Mouse (Mus musculus) limb, embryonic 15.5 days (tissue): ENCODE measurements around the gene Gyg. TPM values are rescaled to one million over a fixed set of nuclear protein-coding genes. Genes with fewer than 3 reads are reported as not detected.
"Not testable (repeated sequence)": the region's sequence is repeated elsewhere in the genome, so short reads cannot be mapped to it uniquely, and the experiment has no call there.

Experiments used
- ATAC-seq: fragments of 200-750 bp; cut with Nextera tagmentation; 2 replicates; pipeline ENCODE4 v1.8.0; 2017; ENCODE audit warnings: low read depth, moderate TSS enrichment; ENCODE audit not compliant: insufficient number of reproducible peaks, low FRiP score, low TSS enrichment
- H3K27ac ChIP-seq: fragments of 300-500 bp; sonication (generic); 2 replicates; pipeline ENCODE4 v1.5.1; 2015; ENCODE audit warnings: moderate library complexity, mild to moderate bottlenecking, inconsistent platforms
- H3K27me3 ChIP-seq: fragments of 300-500 bp; sonication (generic); 2 replicates; pipeline ENCODE4 v1.6.1; 2015; ENCODE audit warnings: inconsistent platforms
- H3K36me3 ChIP-seq: fragments of 300-500 bp; sonication (generic); 2 replicates; pipeline ENCODE4 v1.6.1; 2015; ENCODE audit warnings: inconsistent platforms
- H3K4me1 ChIP-seq: fragments of 300-500 bp; sonication (generic); 2 replicates; pipeline ENCODE4 v1.6.1; 2015; ENCODE audit warnings: inconsistent platforms
- H3K4me2 ChIP-seq: fragments of 300-500 bp; sonication (generic); 2 replicates; pipeline ENCODE4 v1.6.1; 2015; ENCODE audit warnings: mild to moderate bottlenecking, inconsistent platforms
- H3K4me3 ChIP-seq: fragments of 300-500 bp; sonication (generic); 2 replicates; pipeline ENCODE4 v1.5.1; 2015; ENCODE audit warnings: mild to moderate bottlenecking, inconsistent platforms
- H3K9ac ChIP-seq: fragments of 300-500 bp; sonication (generic); 2 replicates; pipeline ENCODE4 v1.6.1; 2015; ENCODE audit warnings: inconsistent platforms
- H3K9me3 ChIP-seq: fragments of 300-500 bp; sonication (generic); 2 replicates; pipeline ENCODE4 v1.6.1; 2016; ENCODE audit warnings: inconsistent platforms
- WGBS: fragments of 180-500 bp; shearing (Covaris S2); methylation state at CpG from one replicate; pipeline ENCODE4 v1.1.7; 2015; 5-methylcytosine and 5-hydroxymethylcytosine counted together
- polyA plus RNA-seq: library from polyadenylated mRNA; unstranded; fragments of >200 nt; fragmentation: Nextera tagmentation; extraction: Ambion mirVana; gene quantifications from 2 replicates; pipeline ENCODE4 v1.2.1, GENCODE M21; 2015

Gyg gene
- polyA plus RNA-seq, 1 experiment from 2014 or later, result 36.2 TPM

DNA sequence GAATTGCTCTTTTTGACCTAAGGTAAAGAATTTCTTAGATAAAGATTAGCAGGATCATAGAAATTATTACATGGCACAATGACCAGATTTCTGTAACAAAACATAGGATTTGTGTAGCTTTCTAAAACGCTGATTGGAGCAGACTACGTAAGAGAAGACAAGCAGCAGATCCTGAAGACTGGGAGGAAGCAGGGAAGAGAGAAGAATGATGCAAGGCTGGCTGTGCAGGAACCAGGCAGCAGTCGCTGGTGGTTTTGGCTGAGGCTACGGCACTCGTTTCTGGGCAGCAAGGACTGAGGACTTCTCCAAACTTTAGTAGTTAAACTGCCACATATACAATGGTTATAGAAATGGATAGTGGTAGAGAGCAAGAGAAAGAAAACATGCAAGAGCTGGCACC, 25.6 kb downstream of the Gyg start:
- no peaks in the 10 kb centered on the region for H3K27me3 ChIP-seq
- no peak for ATAC-seq
- WGBS, result 85% methylated on average over 5 of the region's 5 CpGs
- H3K36me3 ChIP-seq, result no peaks in the 10 kb centered on the region; the same call in 1 of the 2 replicates
- H3K9me3 ChIP-seq, result no peaks in the 10 kb centered on the region
- no peak overlapping the region for H3K9ac ChIP-seq
- no peaks in the 10 kb centered on the region for H3K4me1 ChIP-seq
- H3K4me2 ChIP-seq, result no peak overlapping the region
- no peak overlapping the region for H3K4me3 ChIP-seq
- H3K27ac ChIP-seq, result no peak overlapping the region

DNA sequence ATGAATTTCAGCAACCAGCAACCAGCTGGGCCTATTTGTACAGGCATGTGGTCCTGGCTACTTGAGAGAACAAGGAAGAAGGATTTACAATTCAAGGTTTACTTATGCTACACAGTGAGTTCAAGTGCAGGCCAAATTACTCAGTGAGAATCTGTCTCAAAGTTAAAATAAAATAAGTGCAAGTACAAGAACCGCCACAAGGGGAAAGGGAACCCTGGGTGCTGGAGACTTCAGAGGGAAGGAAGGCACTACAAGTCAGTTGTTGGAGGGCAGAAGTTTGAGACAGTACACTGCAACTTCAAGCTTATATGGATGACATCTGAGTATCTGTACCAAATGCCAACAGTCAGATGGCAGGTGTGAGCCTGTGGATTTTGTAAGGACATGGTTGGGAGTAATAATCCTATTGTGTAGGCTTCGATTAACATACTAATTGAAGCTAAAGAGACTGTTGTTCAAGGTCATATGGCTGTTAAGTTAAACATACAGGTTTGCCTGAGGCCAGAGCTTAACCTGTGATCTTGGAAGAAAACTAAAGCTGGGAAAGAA, 28.0 kb downstream of the Gyg start:
- Histone ChIP-seq H3K4me3 (no peak overlapping the region), H3K9ac (no peak overlapping the region), H3K9me3 (no peaks in the 10 kb centered on the region), H3K36me3 (peaks cover 7% of the 10 kb centered on the region; the same call in 1 of the 2 replicates), H3K4me2 (no peak overlapping the region), H3K27ac (no peak overlapping the region), H3K27me3 (no peaks in the 10 kb centered on the region), H3K4me1 (no peaks in the 10 kb centered on the region)
- ATAC-seq, result no peak
- 68% methylated on average over 2 of the region's 2 CpGs for WGBS

DNA sequence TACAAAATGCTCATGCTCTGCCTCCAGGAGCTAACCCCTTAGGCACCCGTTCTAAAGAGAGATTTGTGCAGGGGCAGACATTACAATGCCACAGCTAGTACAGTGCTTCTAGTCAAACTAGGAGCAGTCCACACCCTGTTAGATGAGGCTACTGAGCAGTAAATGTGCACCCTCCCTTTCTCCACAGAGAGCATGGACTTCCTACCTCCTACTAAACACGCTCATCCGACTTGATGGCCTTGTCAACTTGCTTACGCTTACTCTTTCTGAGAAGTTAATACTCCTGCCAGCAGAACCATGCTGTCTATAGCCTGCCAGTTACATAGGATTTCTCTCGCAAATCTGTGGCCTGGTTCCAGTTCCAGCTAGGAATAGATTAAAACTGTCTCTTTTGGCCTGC, 29.5 kb downstream of the Gyg start:
- Histone ChIP-seq H3K9me3 (no peaks in the 10 kb centered on the region), H3K27ac (no peak overlapping the region), H3K36me3 (peaks cover 8% of the 10 kb centered on the region; the same call in 1 of the 2 replicates), H3K4me3 (no peak overlapping the region), H3K9ac (no peak overlapping the region), H3K27me3 (no peaks in the 10 kb centered on the region), H3K4me2 (no peak overlapping the region), H3K4me1 (no peaks in the 10 kb centered on the region)
- 88% methylated on average over 5 of the region's 5 CpGs for WGBS
- ATAC-seq, result no peak

DNA sequence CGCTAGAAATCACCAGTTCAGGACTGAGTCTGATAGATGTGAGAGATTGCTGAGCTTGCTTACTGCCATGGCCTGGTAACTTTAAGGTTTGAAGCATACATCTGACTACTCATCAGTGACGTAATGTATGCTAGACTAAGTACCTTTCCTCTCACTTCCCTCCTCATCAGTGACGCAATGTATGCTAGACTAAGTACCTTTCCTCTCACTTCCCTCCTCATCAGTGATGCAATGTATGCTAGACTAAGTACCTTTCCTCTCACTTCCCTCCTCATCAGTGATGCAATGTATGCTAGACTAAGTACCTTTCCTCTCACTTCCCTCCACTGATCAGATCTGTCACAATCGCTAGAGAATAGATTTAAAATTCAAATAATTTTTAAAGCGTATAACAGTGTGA, 33.5 kb downstream of the Gyg start:
- H3K36me3 ChIP-seq, result peaks cover 21% of the 10 kb centered on the region
- not testable (repeated sequence) for ATAC-seq, H3K27ac ChIP-seq, H3K4me1 ChIP-seq, H3K4me2 ChIP-seq, H3K9ac ChIP-seq, H3K9me3 ChIP-seq, H3K4me3 ChIP-seq, H3K27me3 ChIP-seq
- WGBS, result 85% methylated on average over 5 of the region's 5 CpGs

DNA sequence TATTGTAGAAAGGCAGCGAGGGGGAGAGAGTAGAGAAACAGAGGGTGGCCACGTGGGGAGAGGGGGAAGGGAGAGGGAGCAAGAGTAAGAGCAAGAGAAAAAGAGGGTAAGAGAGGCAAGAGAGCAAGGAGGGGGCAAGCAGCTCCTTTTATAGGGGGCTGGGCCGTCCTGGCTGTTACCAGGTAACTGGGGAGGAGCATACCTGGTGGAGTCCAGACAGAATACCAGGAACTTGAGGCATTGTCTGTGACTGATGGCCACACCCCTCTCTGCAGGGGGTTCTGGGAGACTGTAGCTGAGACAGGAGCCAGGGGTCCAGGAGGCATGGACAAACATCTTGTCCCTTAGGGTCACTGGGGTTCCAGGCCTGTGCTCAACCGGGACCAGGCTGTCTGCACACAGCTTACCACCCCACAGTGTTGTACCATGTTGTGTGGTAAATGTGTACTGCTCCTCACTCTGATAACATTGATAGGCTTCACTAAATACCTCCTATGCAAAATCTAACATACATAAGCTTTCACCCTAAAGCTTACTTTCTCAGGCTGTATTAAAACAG, 35.4 kb downstream of the Gyg start:
- no peak overlapping the region for H3K4me3 ChIP-seq
- no peak overlapping the region for H3K27ac ChIP-seq
- no peaks in the 10 kb centered on the region for H3K9me3 ChIP-seq
- peaks cover 21% of the 10 kb centered on the region for H3K36me3 ChIP-seq
- no peak overlapping the region for H3K4me2 ChIP-seq
- no peaks in the 10 kb centered on the region for H3K27me3 ChIP-seq
- H3K9ac ChIP-seq, result no peak overlapping the region
- WGBS, result 48% methylated on average over 4 of the region's 4 CpGs
- ATAC-seq, result peak; percentile 52; the same call in 1 of the 2 replicates
- no peaks in the 10 kb centered on the region for H3K4me1 ChIP-seq

DNA sequence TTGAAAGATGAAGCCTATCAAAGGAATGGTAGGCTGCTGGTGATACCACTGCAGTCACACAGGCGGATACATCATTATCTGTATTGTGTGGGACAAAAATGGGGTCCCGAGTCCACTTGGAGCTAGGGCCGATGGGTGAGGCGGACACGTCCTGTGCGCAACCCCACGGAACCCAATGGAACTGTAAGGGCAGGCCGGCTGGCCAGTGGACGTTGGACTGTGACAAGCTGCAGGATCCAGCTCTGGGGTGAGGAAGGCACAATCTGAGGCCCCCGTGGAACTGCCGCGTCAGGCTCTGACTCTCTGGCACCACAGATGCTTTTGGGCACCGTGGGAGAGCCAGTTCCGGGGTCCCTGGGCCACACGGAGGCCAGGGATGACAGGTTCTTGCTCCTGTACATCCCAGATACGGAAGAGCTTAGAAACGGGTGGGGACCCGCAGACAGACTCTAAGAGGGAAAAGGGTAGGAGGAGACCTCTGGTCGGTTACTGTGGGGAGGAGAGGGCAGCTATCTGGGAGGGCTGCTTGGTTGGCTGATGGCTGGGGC, 36.0 kb downstream of the Gyg start:
- H3K36me3 ChIP-seq, result peaks cover 21% of the 10 kb centered on the region
- no peak overlapping the region for H3K27ac ChIP-seq
- WGBS, result 91% methylated on average over 19 of the region's 19 CpGs
- H3K9ac ChIP-seq, result no peak overlapping the region
- no peak for ATAC-seq
- no peaks in the 10 kb centered on the region for H3K4me1 ChIP-seq
- no peaks in the 10 kb centered on the region for H3K9me3 ChIP-seq
- H3K4me3 ChIP-seq, result no peak overlapping the region
- no peak overlapping the region for H3K4me2 ChIP-seq
- H3K27me3 ChIP-seq, result no peaks in the 10 kb centered on the region

DNA sequence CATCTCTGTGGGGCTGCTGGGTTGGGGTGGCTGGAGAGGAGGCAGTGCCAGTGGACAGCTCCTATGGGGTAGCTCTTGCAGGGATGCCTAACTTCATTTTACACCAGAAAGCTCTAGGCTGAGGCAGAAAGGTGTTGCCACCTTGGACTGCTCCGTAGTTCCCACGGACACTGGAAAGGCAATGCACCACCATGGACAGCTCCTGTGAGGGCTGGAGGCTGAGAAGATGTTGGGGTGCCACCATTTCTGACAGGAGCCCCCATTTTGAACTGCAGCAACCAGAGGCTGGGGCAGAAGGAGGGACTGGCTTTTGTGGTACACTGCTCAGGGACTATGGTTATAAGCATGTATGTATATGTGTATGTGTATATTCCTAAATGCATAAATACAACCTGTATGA, 43.2 kb downstream of the Gyg start:
- no peak overlapping the region for H3K4me2 ChIP-seq
- ATAC-seq, result no peak
- no peaks in the 10 kb centered on the region for H3K27me3 ChIP-seq
- 90% methylated on average over 2 of the region's 2 CpGs for WGBS
- no peak overlapping the region for H3K4me3 ChIP-seq
- no peak overlapping the region for H3K27ac ChIP-seq
- H3K36me3 ChIP-seq, result peaks cover 29% of the 10 kb centered on the region
- no peak overlapping the region for H3K9ac ChIP-seq
- no peaks in the 10 kb centered on the region for H3K9me3 ChIP-seq
- no peaks in the 10 kb centered on the region for H3K4me1 ChIP-seq

DNA sequence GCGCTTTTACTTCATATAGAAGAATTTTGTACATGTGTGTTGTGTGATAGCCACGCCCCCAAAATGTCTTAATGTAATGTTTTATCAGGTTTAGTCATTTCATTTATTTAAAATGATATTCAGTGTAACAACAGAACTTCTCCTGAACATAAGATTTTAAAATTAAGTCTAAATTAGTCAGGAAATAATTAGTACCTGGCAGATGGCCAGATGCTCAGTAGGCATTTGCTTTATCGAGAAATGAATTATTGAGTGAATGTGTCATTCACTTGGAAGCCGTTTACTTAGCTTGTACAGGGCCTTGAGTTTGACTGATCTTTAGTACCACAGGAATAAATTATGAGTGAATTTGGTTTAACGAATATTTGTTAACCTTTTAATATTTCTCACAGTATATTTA, 46.2 kb downstream of the Gyg start:
- Histone ChIP-seq H3K9ac (no peak overlapping the region), H3K4me2 (no peak overlapping the region), H3K4me3 (no peak overlapping the region), H3K9me3 (no peaks in the 10 kb centered on the region), H3K27me3 (no peaks in the 10 kb centered on the region), H3K36me3 (peaks cover 23% of the 10 kb centered on the region), H3K27ac (no peak overlapping the region), H3K4me1 (no peaks in the 10 kb centered on the region)
- 77% methylated on average over 5 of the region's 5 CpGs for WGBS
- no peak for ATAC-seq

DNA sequence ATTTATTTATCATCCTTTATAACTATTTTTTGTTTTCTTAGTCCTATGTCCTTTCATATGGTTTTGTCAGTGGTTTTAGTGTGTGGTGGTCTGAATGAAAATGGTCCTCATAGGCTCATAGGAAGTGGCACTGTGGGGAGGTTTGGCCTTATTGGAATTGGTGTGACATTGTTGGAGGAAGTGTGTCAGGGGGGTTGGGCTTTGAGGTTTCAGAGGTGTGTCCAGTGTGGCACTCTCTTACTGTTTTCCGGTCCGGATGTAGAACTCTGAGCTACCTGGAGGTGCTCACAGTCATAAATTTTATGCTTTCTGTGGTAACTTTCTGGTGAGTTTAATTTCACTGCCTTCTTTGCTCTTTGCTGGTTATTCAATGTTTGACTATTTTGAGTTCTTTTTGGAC, 50.3 kb downstream of the Gyg start:
- Histone ChIP-seq H3K36me3 (peaks cover 9% of the 10 kb centered on the region; the same call in 1 of the 2 replicates), H3K4me1 (no peaks in the 10 kb centered on the region), H3K4me3 (no peak overlapping the region), H3K9ac (no peak overlapping the region), H3K27me3 (no peaks in the 10 kb centered on the region), H3K27ac (no peak overlapping the region), H3K4me2 (no peak overlapping the region), H3K9me3 (no peaks in the 10 kb centered on the region)
- 81% methylated on average over 2 of the region's 2 CpGs for WGBS
- no peak for ATAC-seq

DNA sequence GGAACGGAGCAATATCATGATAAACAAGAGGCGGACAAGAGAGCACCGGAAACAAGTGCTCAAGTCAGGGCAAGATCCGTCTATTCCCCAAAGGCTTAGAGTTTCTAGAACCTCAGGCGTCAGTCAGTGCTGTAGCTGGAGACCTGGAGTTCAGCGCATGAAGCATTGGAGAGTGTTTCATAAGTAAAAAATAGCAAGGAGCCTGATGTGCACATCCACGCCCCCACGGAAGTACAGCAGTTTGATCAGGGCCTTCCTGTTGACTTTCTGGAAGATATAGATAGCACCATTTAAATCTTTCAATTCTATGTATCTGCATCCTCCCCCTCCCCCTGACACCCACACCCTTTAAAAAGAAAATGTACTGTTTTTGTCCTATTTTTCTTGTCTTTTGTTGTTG, 50.8 kb downstream of the Gyg start:
- WGBS, result 87% methylated on average over 8 of the region's 8 CpGs
- ATAC-seq, result no peak

DNA sequence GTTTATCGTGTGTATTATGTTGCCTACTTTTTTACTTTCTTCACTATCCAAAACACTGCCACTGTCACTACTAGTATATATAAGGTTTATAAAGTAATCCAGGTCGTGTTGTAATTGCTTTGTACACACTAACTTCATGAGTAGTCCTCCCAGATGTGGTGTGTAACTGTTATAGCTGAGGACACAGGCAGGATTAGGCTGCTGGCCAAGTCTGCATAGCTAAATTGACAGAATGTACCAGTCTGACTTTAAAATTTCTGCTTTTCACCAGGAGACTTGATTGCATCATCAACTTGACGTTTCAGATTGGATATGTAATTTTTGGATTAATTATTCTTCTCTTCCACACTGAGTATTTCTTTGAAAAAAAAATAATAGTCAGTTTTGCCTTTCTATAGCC, 51.3 kb downstream of the Gyg start:
- ATAC-seq, result no peak
- Histone ChIP-seq H3K27me3 (no peaks in the 10 kb centered on the region), H3K4me2 (no peak overlapping the region), H3K4me1 (no peaks in the 10 kb centered on the region), H3K36me3 (peaks cover 9% of the 10 kb centered on the region; the same call in 1 of the 2 replicates), H3K9ac (no peak overlapping the region), H3K4me3 (no peak overlapping the region), H3K27ac (no peak overlapping the region), H3K9me3 (no peaks in the 10 kb centered on the region)
- WGBS, result 66% methylated on average over 3 of the region's 3 CpGs

More for the DNA sequence above, 50.8 kb downstream of the Gyg start:
- no peak overlapping the region for H3K9ac ChIP-seq
- H3K36me3 ChIP-seq, result peaks cover 9% of the 10 kb centered on the region; the same call in 1 of the 2 replicates
- no peaks in the 10 kb centered on the region for H3K4me1 ChIP-seq
- no peak overlapping the region for H3K27ac ChIP-seq
- no peak overlapping the region for H3K4me3 ChIP-seq
- no peaks in the 10 kb centered on the region for H3K27me3 ChIP-seq
- H3K9me3 ChIP-seq, result no peaks in the 10 kb centered on the region
- H3K4me2 ChIP-seq, result no peak overlapping the region

DNA sequence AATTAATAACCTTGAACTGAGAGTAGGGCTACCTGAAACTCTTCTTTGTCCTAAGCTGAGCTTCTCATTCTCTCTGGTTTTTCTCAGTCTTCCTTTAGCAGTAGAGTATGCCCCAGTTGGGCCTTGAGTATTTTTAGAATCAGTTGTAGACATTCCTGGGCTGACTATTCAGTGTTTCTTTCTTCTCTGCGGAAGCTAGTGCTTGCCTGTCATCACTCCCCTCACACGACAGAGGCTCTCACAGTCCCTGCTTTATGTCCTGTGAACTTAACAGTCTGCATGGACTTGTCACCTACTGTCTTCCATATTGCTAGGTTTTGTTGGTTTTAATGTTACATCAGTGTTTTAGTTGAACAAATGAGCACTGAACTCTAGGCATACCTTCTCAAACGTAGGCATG, 73.0 kb downstream of the Gyg start:
- Histone ChIP-seq H3K4me1 (no peaks in the 10 kb centered on the region), H3K4me3 (no peak overlapping the region), H3K27me3 (no peaks in the 10 kb centered on the region), H3K27ac (no peak overlapping the region), H3K4me2 (no peak overlapping the region), H3K9me3 (no peaks in the 10 kb centered on the region), H3K36me3 (peaks cover 21% of the 10 kb centered on the region), H3K9ac (no peak overlapping the region)
- 61% methylated on average over 3 of the region's 3 CpGs for WGBS
- no peak for ATAC-seq
